Mouse (Mus musculus) lung, embryonic 16.5 days (tissue): ENCODE results near the gene Aplp1. TPM values are rescaled to one million over a fixed set of nuclear protein-coding genes. Genes with fewer than 3 reads are reported as not detected.

Source experiments
- ATAC-seq: fragments of 200-750 bp; cut with Nextera tagmentation; 2 replicates; pipeline ENCODE4 v1.8.0; 2017; ENCODE audit warnings: low read depth, mild to moderate bottlenecking, moderate library complexity
- H3K27ac ChIP-seq: fragments of 300-500 bp; sonication (generic); 2 replicates; pipeline ENCODE4 v1.5.1; 2014; ENCODE audit warnings: mild to moderate bottlenecking, control low read depth, low read length
- H3K27me3 ChIP-seq: fragments of 300-500 bp; sonication (generic); 2 replicates; pipeline ENCODE4 v1.6.1; 2014; ENCODE audit warnings: low read depth, low read length, mixed read lengths; ENCODE audit not compliant: control insufficient read depth, insufficient read depth
- H3K36me3 ChIP-seq: fragments of 300-500 bp; sonication (generic); 2 replicates; pipeline ENCODE4 v1.6.1; 2014; ENCODE audit warnings: low read length; ENCODE audit not compliant: control insufficient read depth, insufficient read depth
- H3K4me1 ChIP-seq: fragments of 300-500 bp; sonication (generic); replicated peaks from 2 replicates; pipeline ENCODE4 v1.6.1; 2014; ENCODE audit warnings: low read length, mixed read lengths; ENCODE audit not compliant: control insufficient read depth, insufficient read depth
- H3K4me2 ChIP-seq: fragments of 300-500 bp; sonication (generic); 2 replicates; pipeline ENCODE4 v1.6.1; 2014; ENCODE audit warnings: low read depth, low read length, control low read depth
- H3K4me3 ChIP-seq: fragments of 300-500 bp; sonication (generic); 2 replicates; pipeline ENCODE4 v1.5.1; 2014; ENCODE audit warnings: mild to moderate bottlenecking, low read length, control low read depth
- H3K9ac ChIP-seq: fragments of 300-500 bp; sonication (generic); 2 replicates; pipeline ENCODE4 v1.6.1; 2014; ENCODE audit warnings: low read length, control low read depth
- H3K9me3 ChIP-seq: fragments of 300-500 bp; sonication (generic); 2 replicates; pipeline ENCODE4 v1.6.1; 2016; ENCODE audit warnings: low read length; ENCODE audit not compliant: control insufficient read depth
- WGBS: fragments of 180-500 bp; shearing (Covaris S2); extraction: QIAGEN DNeasy Blood & Tissue Kit; methylation state at CpG from one replicate; pipeline ENCODE4 v1.1.7; 2014; 5-methylcytosine and 5-hydroxymethylcytosine counted together
- polyA plus RNA-seq: library from polyadenylated mRNA; unstranded; fragments of >200 nt; fragmentation: Nextera tagmentation; extraction: Ambion mirVana; gene quantifications from 2 replicates; pipeline ENCODE4 v1.2.1, GENCODE M21; 2015

Gene Aplp1
- polyA plus RNA-seq, 1 experiment from 2014 or later: 22.3 TPM

DNA sequence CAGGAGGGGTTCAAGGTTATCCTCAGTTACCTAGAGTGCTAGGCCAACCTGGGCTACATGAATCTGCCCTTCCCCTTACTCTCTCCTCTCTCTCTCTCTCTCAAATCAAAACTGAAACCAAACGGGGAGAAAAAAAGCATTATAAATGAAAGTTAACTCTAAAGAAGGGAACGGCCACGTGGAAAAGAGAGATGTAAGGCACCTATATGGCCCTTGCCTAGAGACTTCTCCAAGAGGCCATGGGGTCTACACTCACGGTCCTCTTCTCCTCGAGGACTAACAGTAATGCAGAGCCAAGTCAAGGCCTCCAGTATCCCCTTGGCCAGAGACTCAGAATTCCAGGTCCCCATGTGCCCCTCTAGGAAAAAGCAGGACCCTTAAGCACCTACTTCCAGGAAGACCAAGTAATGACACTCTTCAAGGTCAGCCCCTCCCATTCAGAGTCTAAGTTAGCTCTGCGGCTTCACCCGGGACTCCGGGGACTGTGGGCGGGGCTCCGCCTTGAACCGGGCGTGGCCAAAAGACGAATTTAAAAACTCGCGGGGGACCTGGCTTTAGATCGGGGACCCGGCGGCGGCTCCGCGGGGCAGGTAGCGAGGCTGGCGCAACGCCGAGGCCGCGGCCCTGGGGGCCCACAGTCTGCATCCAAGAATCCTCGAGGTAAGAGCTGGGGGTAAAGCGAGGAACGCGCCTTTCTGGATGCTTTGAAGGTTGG lies 24.0 kb downstream of the Aplp1 start, which contains the start of gene Nfkbid:
TSS of gene Nfkbid (plus strand) at position 558 of the 715 bp plus-strand sequence.
- no peaks in the 10 kb centered on the region for H3K36me3 ChIP-seq
- H3K4me2 ChIP-seq: peak within 1 kb of the TSS; percentile 83
- H3K9ac ChIP-seq: peak within 1 kb of the TSS; percentile 58
- peak within 1 kb of the TSS; percentile 24 for H3K27ac ChIP-seq
- peak within 1 kb of the TSS; percentile 64 for H3K4me3 ChIP-seq
- peaks cover 5% of the 10 kb centered on the region; the same call in 1 of the 2 replicates for H3K4me1 ChIP-seq
- no peaks in the 10 kb centered on the region for H3K27me3 ChIP-seq
- H3K9me3 ChIP-seq: peaks cover 4% of the 10 kb centered on the region; the same call in 1 of the 2 replicates
- 7% methylated on average over 31 of the region's 31 CpGs for WGBS
- peak; percentile 53 for ATAC-seq

DNA sequence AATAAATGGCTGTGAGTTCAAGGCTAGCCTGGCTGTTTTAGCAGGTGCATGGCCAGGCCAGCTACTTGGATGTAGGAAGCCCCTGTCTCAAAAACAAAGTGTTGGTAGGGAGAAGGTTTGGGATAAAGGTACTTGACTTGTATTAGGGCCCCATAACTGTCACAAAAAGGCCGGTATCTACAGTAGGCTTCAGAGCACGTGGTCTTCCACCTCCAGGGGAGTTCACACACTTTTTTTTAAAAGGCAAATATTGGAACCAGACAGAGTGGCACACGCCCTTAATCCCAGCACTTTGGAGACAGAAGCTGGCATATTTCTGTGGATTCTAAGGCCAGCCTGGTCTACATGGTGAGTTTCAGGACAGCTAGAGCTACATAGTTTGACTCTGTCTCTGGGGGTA lies 24.7 kb downstream of the Aplp1 start:
- Histone ChIP-seq H3K27ac (no peak overlapping the region), H3K9ac (no peak overlapping the region), H3K4me1 (peaks cover 5% of the 10 kb centered on the region; the same call in 1 of the 2 replicates), H3K9me3 (peaks cover 4% of the 10 kb centered on the region; the same call in 1 of the 2 replicates), H3K36me3 (no peaks in the 10 kb centered on the region), H3K4me3 (no peak overlapping the region), H3K27me3 (no peaks in the 10 kb centered on the region), H3K4me2 (no peak overlapping the region)
- 71% methylated on average over 3 of the region's 3 CpGs for WGBS
- no peak for ATAC-seq

DNA sequence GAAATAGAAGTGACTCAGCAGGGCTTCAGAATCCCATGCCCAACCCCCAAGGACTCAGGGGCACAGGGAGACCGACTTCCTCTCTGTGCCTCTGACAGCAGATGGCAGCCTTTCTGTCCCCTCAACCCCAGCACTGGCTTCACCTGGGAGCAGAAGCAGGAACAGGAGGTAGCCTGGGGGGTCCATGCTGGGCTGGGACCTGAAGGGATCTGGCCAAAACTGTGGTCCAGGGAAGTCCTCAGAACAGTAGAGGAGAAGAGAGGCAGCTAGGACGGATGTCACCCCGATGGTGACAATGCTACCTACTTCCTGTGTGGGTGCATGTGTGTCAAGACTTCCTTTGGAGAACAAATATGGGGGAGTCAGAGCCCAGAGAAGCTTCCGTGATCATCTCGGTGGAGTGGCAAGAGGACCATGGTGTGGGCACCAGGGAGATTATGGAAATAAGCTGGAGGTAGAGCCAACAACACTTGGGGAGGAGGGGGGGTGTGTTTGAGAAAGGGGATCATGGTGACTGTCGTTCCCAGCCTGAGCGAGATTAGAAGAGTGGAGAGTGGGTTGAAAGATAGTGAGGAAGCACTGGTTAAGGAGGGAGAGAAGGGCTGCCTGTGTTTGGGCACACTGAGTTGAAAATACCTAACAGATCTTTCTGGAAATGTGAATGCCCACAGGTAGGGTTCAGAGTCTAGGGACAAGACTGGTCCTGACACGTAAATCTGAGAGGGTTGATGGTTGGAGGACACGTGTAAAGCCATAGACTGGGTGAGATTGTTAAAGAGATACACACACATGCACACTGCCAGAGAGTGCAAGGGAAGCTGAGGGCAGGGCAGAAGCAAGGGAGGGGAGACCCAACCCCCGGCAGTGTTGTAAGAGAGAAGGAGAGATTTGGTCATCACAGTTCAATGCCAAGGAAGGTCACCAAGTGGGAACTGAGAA lies 25.5 kb downstream of the Aplp1 start, which contains the start of gene Hcst:
TSS of gene Hcst (minus strand) at position 294 of the 939 bp plus-strand sequence.
- no peak within 1 kb of the TSS for H3K4me3 ChIP-seq
- H3K9ac ChIP-seq: no peak within 1 kb of the TSS
- H3K27me3 ChIP-seq: no peaks in the 10 kb centered on the region
- H3K27ac ChIP-seq: no peak within 1 kb of the TSS
- no peaks in the 10 kb centered on the region for H3K36me3 ChIP-seq
- WGBS: 56% methylated on average over 10 of the region's 10 CpGs
- ATAC-seq: no peak
- H3K4me1 ChIP-seq: peaks cover 5% of the 10 kb centered on the region; the same call in 1 of the 2 replicates
- no peak within 1 kb of the TSS for H3K4me2 ChIP-seq
- peaks cover 4% of the 10 kb centered on the region; the same call in 1 of the 2 replicates for H3K9me3 ChIP-seq

DNA sequence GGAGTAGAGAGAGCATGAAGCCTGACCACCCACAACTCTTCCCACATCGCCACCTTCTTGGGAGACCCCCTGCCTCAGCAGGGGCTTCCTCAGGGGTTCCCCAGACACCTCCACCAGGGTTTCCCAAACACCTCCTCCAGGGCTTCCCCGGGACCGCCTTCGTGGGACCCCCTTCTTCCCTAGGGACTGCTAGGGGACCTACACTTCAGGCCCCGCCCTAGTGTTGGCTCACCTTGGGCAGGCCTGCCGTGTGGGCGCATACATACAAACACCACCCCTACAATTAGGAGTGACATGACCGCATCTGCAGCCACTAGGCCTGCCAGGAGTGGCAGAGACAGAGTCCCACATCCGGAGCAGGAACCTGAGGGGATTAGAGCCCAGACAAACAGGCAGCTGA lies 27.5 kb downstream of the Aplp1 start:
- Histone ChIP-seq H3K4me1 (peaks cover 5% of the 10 kb centered on the region; the same call in 1 of the 2 replicates), H3K4me2 (no peak overlapping the region), H3K4me3 (no peak overlapping the region), H3K27me3 (no peaks in the 10 kb centered on the region), H3K27ac (no peak overlapping the region), H3K9me3 (peaks cover 4% of the 10 kb centered on the region; the same call in 1 of the 2 replicates), H3K36me3 (no peaks in the 10 kb centered on the region), H3K9ac (no peak overlapping the region)
- ATAC-seq: no peak
- WGBS: 59% methylated on average over 9 of the region's 9 CpGs

DNA sequence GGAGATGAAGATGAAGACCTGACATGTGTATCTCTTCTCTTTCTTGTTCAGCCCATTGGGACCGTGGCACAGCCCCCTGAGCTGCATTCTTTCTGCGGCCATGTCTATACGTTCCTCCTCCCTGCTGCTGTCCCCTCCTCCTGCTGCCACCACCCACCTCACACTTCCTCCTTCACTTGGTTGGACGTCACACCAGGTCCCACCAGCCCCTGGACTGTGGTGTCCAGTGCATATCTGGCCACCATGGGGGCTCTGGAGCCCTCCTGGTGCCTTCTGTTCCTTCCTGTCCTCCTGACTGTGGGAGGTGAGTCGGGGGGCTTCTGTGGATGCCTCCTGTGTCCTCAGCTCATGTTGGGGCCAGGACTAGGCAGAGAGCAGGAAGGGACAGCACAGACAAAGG lies 31.7 kb downstream of the Aplp1 start, which contains the start of gene Tyrobp:
TSS of gene Tyrobp (plus strand) at position 165 of the 400 bp plus-strand sequence.
- Histone ChIP-seq H3K4me3 (no peak within 1 kb of the TSS), H3K4me1 (no peaks in the 10 kb centered on the region), H3K9me3 (no peaks in the 10 kb centered on the region), H3K27ac (no peak within 1 kb of the TSS), H3K27me3 (no peaks in the 10 kb centered on the region), H3K36me3 (no peaks in the 10 kb centered on the region), H3K9ac (no peak within 1 kb of the TSS), H3K4me2 (no peak within 1 kb of the TSS)
- ATAC-seq: no peak
- 44% methylated on average over 5 of the region's 5 CpGs for WGBS

DNA sequence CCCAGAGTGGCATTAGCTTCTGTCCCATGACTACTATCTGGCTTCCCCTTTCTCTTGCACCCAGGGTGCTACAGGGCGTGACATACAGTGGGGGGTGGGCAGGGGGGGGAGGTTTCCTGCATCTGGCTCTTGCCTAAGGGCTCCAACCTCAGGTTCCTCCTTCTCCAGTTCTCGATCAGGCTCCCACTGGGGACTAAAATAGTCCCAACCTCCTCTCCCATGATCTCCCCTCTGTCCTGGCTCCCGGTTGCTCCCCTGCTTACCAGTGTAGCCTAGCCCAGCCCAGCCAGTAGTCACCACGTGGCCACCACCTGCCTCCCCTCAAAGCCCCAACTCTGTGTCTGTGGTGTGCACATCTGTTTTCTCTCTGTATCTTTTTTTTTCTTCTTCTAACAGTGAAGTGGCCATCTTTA lies 32.6 kb downstream of the Aplp1 start:
- Histone ChIP-seq H3K27me3 (no peaks in the 10 kb centered on the region), H3K4me1 (no peaks in the 10 kb centered on the region), H3K27ac (no peak overlapping the region), H3K36me3 (no peaks in the 10 kb centered on the region), H3K4me3 (no peak overlapping the region), H3K4me2 (no peak overlapping the region), H3K9me3 (no peaks in the 10 kb centered on the region), H3K9ac (no peak overlapping the region)
- WGBS: 35% methylated on average over 3 of the region's 4 CpGs
- ATAC-seq: no peak

DNA sequence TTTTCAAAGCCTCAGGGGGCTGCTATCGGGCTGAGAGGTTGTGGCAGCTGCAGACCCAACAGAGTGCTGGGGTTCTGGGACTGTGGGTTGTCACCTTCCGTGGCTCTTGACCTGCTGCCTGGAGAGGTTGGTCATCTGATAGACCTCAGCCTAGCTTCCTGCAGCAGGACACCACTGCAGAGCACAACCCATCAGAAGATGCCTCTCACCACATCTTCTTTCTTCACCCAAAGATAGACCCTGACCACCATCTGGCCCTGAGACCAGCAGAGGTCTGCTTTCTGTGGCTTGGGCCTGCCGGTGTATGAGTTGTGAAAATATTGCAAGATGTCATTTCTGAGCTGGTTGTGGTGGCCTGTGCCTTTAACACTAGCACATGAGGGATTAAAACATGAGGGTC lies 34.3 kb downstream of the Aplp1 start:
- no peaks in the 10 kb centered on the region for H3K27me3 ChIP-seq
- no peak overlapping the region for H3K4me3 ChIP-seq
- H3K4me1 ChIP-seq: no peaks in the 10 kb centered on the region
- no peak for ATAC-seq
- H3K9me3 ChIP-seq: no peaks in the 10 kb centered on the region
- H3K36me3 ChIP-seq: no peaks in the 10 kb centered on the region
- WGBS: 63% methylated on average over 3 of the region's 3 CpGs
- H3K9ac ChIP-seq: no peak overlapping the region
- H3K4me2 ChIP-seq: no peak overlapping the region
- no peak overlapping the region for H3K27ac ChIP-seq

DNA sequence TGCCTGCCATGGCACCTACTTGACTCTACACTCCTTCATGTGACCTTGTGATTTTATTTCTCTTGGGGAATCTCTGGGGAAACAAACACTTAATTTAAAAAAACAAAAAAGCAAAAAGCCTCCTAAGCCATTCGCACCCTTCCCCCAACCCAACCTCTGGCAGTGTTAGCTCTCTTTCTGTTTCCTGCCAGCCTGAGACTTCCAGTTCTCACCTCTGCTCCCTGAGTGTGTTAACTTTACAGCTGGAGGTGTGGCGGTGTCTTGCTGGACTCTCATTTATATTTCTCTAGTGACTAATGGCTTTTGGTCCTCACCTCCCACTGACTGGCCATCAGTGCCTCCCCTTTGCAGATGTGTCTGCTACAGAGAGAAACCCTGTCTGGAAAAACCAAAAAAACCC lies 35.5 kb downstream of the Aplp1 start:
- H3K27me3 ChIP-seq: no peaks in the 10 kb centered on the region
- H3K4me2 ChIP-seq: no peak overlapping the region
- no peaks in the 10 kb centered on the region for H3K36me3 ChIP-seq
- no peak for ATAC-seq
- H3K9ac ChIP-seq: no peak overlapping the region
- 46% methylated on average over 2 of the region's 2 CpGs for WGBS
- no peak overlapping the region for H3K4me3 ChIP-seq
- no peak overlapping the region for H3K27ac ChIP-seq
- H3K9me3 ChIP-seq: no peaks in the 10 kb centered on the region
- no peaks in the 10 kb centered on the region for H3K4me1 ChIP-seq

DNA sequence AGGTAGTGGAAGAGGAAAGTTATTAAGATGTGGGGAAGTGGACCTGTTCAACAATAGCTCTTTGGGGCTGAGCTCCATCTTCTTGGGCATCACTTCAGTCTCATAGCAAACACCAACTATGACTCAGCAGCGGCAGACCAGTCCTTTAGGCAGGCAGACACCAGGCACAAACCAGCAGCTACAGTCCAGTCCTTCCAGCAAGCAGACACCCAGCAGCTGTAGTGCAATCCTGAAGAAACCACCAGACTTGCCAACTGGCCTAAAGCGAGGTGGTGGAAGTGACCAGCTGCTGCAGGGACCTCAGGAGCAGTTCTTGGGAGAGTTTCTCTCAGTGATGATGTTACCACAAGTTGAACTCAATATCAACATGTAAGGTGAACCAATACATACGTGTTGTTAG lies 36.7 kb downstream of the Aplp1 start:
- Histone ChIP-seq H3K4me3 (no peak overlapping the region), H3K27ac (no peak overlapping the region), H3K9me3 (no peaks in the 10 kb centered on the region), H3K9ac (no peak overlapping the region), H3K4me1 (no peaks in the 10 kb centered on the region), H3K36me3 (no peaks in the 10 kb centered on the region), H3K4me2 (no peak overlapping the region), H3K27me3 (no peaks in the 10 kb centered on the region)
- ATAC-seq: no peak
- 73% methylated on average over 3 of the region's 3 CpGs for WGBS
